Mouse (Mus musculus) thymus, postnatal 14 days (tissue): ENCODE results near the gene Itgb7.

Source experiments
- DNase-seq: peaks from one replicate; pipeline ENCODE4 v3.0.0; 2021

Gene Itgb7

DNA sequence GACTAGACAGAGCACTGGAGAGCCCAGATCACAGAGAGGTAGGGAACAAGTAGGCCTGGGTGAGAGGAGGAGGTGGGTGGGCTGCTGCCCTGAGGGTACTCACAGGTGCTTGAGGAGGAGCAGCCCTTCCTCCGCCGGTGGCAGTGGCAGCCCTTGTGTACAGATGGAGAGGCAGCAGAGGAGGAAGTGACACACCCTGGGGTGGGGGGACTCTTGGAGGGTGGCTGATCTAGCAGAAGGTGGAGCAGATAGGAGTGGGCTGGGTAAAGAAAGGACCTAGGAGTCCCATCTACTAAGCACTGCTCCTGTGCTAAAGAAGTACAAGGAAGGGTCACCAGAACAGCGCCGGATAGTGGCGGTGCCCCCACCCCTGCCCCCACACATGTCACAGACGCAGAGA lies at the start of gene Itgb7:
Gene Itgb7, minus strand, starts transcription at position 197 of the 400 bp plus-strand sequence.
- DNase-seq: peak; percentile 87

GRCm38 (mm10) chr15:102280623-102281022 lies 48.9 kb upstream of the Itgb7 start:
- DNase-seq: no peak

GRCm38 (mm10) chr15:102279783-102280520 lies 48.2 kb upstream of the Itgb7 start:
- no peak for DNase-seq

DNA sequence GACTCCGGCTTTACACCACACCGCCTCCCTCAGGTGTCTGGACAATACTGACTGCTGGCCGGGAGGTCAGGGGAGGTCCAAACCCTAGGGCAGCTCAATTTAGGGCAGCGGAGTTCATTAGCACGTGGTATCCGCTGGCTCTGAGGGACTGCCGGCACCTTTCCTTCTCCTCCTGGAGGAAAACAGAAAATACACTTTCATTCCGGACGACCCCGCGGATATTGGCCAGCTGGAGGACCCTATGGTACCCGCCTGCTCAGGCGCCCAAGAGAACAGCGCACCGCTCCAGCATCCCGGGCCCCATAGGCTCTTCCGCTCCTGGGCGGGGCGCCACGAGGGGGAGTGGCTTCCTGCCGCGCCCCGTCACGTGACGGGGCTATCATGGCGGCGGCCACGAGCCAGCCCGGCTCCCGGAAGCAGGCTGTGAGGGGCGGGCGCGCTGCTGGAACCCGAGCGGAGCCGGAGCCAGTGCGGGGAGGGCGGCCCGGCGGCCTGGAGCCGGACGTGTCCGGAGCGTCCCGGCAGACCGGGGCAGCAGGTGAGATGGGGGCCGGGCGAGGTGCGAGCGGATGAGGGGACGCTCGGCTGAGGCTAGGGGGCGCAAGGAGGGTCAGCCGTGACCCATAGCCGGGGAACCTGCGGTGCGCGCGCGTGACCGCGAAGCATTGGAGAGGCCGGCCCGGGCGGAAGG lies 47.5 kb upstream of the Itgb7 start, which contains the start of gene Mfsd5:
Gene Mfsd5, plus strand, starts transcription at position 363 of the 691 bp plus-strand sequence.
- peak; percentile 91 for DNase-seq

DNA sequence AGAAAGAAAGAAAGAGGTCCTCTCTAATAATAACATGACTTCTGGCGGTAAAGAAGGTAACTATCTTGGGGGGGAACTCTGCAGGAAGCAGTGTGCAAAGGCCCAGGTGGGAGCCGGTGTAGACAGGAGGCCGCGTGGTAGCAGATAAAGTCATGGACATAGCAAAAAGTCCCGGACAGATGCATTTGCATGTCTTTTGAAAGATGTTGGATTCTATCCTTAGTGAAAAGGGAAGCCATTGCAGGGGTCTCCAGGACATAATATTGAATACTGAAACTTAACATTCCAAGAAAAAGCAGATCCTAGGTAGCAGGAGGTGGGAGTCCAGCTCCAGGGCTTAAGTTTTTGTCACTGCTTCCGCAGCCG lies 47.0 kb upstream of the Itgb7 start:
- peak; percentile 29 for DNase-seq

- no peak for DNase-seq
These were observed 42.4 kb upstream of the Itgb7 start for GRCm38 (mm10) chr15:102273982-102274716.

- no peak for DNase-seq
These were observed 39.7 kb upstream of the Itgb7 start for GRCm38 (mm10) chr15:102271441-102271840.

- no peak for DNase-seq
These were observed 38.7 kb upstream of the Itgb7 start, which contains the start of gene Gm9918 for GRCm38 (mm10) chr15:102270274-102270960. TSS of gene Gm9918 (plus strand) at chr15:102270563.

DNA sequence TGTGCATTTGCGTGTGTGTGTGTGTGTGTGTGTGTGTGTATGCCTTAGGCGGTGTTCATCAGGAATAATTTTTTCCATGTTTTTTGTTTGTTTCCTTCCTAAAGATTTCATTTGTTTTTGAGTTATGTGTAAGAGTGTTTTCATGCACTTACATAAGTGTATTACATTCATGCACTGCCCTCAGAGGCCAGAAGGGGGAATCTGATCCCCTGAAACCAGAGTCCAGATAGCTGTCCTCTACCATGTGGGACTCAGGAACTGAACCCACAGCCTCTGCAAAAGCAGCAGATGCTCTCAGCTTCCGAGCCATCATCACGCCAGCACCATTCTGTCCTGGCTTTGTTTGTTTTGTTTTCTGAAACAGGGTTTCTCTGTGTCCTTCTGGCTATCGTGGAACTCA lies 33.8 kb upstream of the Itgb7 start:
- no peak for DNase-seq

DNA sequence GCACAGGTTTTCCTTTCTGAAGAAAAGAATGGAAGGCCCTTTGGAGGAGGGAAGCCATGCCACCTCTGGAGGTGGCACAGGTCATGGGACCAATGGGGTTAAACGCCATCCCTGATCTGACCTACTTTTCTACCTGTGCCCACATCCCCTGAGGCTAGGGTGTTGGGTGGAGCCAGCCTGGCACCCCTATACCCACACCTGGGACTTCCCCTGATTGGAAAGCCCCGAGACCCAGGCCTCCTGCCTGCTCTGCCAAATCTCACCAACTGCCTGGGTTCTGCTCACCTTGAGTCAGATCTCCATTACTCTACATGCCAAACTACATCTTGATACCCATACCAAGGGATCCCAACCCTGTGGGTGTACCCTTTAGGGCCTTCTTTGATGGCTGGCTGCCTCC lies 31.3 kb upstream of the Itgb7 start:
- peak; percentile 38 for DNase-seq

GRCm38 (mm10) chr15:102262582-102262981 lies 30.8 kb upstream of the Itgb7 start:
- DNase-seq: no peak

GRCm38 (mm10) chr15:102258581-102259253 lies 27.0 kb upstream of the Itgb7 start:
- DNase-seq: no peak

DNA sequence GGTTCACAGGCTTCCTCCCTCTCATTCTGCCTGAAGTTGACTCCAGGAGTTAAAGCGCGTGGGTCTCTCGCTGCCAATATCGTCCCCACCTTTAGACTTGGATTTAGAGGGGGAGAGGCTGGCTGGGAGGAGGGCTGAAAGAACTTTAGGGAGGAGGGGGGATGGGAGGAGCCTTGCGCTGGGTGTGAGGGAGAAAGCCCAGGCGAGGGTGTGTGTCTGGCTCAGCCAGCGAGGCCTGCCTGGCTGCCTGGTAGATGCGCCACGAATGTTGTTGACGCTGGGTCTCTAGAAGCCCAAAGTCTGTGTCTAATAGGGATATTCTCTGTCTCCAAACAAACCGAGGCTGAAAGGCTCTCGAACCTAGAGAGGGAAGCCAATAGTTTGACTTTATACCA lies 26.3 kb upstream of the Itgb7 start:
- DNase-seq: no peak

GRCm38 (mm10) chr15:102257202-102258075 lies 25.7 kb upstream of the Itgb7 start, which contains the start of gene Rarg:
TSS of gene Rarg (minus strand) at chr15:102257517.
- no peak for DNase-seq

DNA sequence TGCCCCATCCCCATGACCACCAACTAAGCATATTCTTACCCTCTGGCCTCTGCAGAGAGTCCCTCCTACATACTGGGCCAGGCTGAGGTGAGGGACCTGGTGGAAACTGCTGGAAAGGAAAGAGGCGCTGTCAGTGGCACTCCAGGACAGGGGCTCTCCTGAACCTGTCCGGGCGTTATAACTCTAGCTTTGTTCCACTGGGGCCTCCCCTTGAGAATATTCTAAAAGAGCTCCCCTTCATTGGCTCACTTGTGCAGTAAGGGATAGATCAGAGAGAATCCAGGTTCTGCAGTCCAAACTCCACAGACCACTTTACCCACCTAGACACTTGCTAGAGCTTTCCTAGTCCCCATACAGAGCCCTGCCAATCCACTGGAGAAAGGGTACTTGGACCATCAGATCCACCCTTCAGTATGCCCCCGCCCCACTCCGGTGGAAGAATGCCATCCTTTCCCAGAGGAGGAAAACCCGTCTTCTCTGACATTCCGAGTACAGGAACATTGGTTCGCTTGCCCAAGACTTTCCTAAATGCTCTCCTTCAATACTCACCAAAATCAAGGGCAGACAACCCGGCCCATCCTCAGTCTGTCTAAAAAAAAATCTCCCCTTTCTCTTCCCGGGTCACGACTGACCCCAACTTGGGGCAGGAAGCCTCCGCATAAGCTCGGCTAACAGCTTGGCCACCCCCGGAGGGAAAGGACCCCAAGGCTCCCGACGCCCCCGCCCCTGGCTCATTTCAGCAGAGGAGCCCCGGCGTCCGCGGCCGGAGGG lies 24.9 kb upstream of the Itgb7 start:
- DNase-seq: no peak

GRCm38 (mm10) chr15:102255547-102256255 lies 24.0 kb upstream of the Itgb7 start:
- no peak for DNase-seq

- no peak for DNase-seq
These were observed 18.8 kb upstream of the Itgb7 start for GRCm38 (mm10) chr15:102250521-102250920.

DNA sequence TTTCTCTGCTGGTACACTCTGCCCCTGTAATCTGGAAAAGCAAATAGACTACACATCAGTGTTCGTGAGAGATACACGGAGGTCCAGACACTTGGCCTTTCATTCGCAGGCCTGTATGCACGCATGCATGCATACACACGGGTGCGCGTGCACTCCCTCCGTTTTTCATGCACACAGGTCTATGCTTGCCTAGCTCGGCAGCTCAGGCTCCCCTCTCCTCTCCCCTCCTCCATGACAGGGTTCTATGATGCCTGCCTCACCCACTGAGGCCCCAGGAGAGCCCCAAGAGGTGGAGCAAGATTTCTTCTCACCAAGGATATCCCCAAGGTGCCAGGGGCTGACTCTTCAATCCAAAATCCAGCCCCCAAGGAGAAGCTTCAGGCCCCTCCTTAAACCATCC lies 18.2 kb upstream of the Itgb7 start:
- no peak for DNase-seq

DNA sequence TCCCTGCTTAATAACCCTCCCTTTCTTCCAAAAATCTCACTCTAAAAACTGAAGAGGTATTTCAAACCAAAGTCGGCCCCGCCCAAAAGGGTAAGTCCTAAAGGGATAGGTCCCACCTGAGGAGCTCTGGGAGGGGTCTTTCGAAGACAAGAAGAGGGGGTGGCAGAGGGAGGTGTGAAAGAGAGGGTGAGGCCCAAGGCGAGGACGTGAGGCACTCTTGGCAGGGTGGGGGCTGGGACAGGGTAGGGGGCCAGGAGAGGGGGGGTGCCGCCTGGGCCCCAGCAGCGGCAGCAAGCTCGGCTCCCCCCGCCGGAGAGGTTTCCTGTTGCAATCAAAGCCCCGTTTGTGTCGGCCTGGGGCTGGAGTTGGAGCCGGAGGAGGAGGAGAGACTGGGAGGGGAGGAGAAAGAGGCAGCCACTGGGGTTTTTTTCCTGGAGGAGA lies 17.5 kb upstream of the Itgb7 start:
- no peak for DNase-seq

- DNase-seq: no peak
These were observed 17.1 kb upstream of the Itgb7 start for GRCm38 (mm10) chr15:102248812-102249191.
